Mouse (Mus musculus): ENCODE measurements around the gene Pcbp3. TPM values are rescaled to one million over a fixed set of nuclear protein-coding genes. Genes with fewer than 3 reads are reported as not detected.
"Not testable (repeated sequence)": the region's sequence is repeated elsewhere in the genome, so short reads cannot be mapped to it uniquely, and the experiment has no call there.

Gene Pcbp3
- total and polyA plus RNA-seq, 3 experiments, result 3.8 to 4.9 (median 3.8) TPM

GRCm38 (mm10) chr10:76766196-76766595 lies 195.5 kb downstream of the Pcbp3 start:
- Histone ChIP-seq H3K4me1 (ENCODE audit: control insufficient read depth, insufficient read depth, low read length) (no peaks in the 10 kb centered on the region), H3K4me3 (no peak overlapping the region), H3K79me2 (replicated peaks; ENCODE audit: control insufficient read depth, insufficient read depth, low read length) (no peaks in the 10 kb centered on the region), H3K36me3 (ENCODE audit: control insufficient read depth, insufficient read depth, low read length) (no peaks in the 10 kb centered on the region), H3K27ac (no peak overlapping the region), H3K9ac (ENCODE audit: low read depth, low read length) (no peak overlapping the region), H3K27me3 (ENCODE audit: control insufficient read depth, insufficient read depth, low read length) (no peaks in the 10 kb centered on the region)
- WGBS, result 90% methylated on average over 1 of the region's 1 CpGs
- intact Hi-C loops (cut with DNase I), result no loop called here
- TF ChIP-seq EP300 (IDR thresholded peaks at IDR 0.05; ENCODE audit: insufficient read depth, low read depth, low read length) (no peak), POLR2A (IDR thresholded peaks at IDR 0.05; ENCODE audit: insufficient read depth, low read depth, low read length) (no peak), CTCF (IDR thresholded peaks at IDR 0.05) (no peak)
- DNase-seq, result peak in 1 of 2 experiments; percentile 5

- no peak for DNase-seq
- intact Hi-C loops (cut with DNase I), result no loop called here
- no peaks in the 10 kb centered on the region for H3K27me3 ChIP-seq (ENCODE audit: control insufficient read depth, insufficient read depth, low read length)
- no peak overlapping the region for H3K4me3 ChIP-seq
- no peak overlapping the region for H3K27ac ChIP-seq
- H3K4me1 ChIP-seq (ENCODE audit: control insufficient read depth, insufficient read depth, low read length), result no peaks in the 10 kb centered on the region
- no peaks in the 10 kb centered on the region for H3K79me2 ChIP-seq (replicated peaks; ENCODE audit: control insufficient read depth, insufficient read depth, low read length)
- WGBS, result 93% methylated on average over 4 of the region's 4 CpGs
- H3K9ac ChIP-seq (ENCODE audit: low read depth, low read length), result no peak overlapping the region
- TF ChIP-seq EP300 (IDR thresholded peaks at IDR 0.05; ENCODE audit: insufficient read depth, low read depth, low read length) (no peak), POLR2A (IDR thresholded peaks at IDR 0.05; ENCODE audit: insufficient read depth, low read depth, low read length) (no peak), CTCF (IDR thresholded peaks at IDR 0.05) (no peak)
- H3K36me3 ChIP-seq (ENCODE audit: control insufficient read depth, insufficient read depth, low read length), result no peaks in the 10 kb centered on the region
Observed at GRCm38 (mm10) chr10:76764927-76765326, 196.8 kb downstream of the Pcbp3 start.

- H3K27ac ChIP-seq, result no peak overlapping the region
- H3K4me1 ChIP-seq (ENCODE audit: control insufficient read depth, insufficient read depth, low read length), result no peaks in the 10 kb centered on the region
- DNase-seq, result no peak
- TF ChIP-seq POLR2A (IDR thresholded peaks at IDR 0.05; ENCODE audit: insufficient read depth, low read depth, low read length) (no peak), EP300 (IDR thresholded peaks at IDR 0.05; ENCODE audit: insufficient read depth, low read depth, low read length) (no peak), CTCF (IDR thresholded peaks at IDR 0.05) (no peak)
- WGBS, result 88% methylated on average over 12 of the region's 12 CpGs
- H3K9ac ChIP-seq (ENCODE audit: low read depth, low read length), result no peak overlapping the region
- H3K79me2 ChIP-seq (replicated peaks; ENCODE audit: control insufficient read depth, insufficient read depth, low read length), result no peaks in the 10 kb centered on the region
- H3K36me3 ChIP-seq (ENCODE audit: control insufficient read depth, insufficient read depth, low read length), result no peaks in the 10 kb centered on the region
- intact Hi-C loops (cut with DNase I), result no loop called here
- H3K27me3 ChIP-seq (ENCODE audit: control insufficient read depth, insufficient read depth, low read length), result no peaks in the 10 kb centered on the region
- no peak overlapping the region for H3K4me3 ChIP-seq
Observed at GRCm38 (mm10) chr10:76763016-76763415, 198.7 kb downstream of the Pcbp3 start.

GRCm38 (mm10) chr10:76762411-76762810 lies 199.3 kb downstream of the Pcbp3 start:
- intact Hi-C loops (cut with DNase I), result no loop called here
- Histone ChIP-seq H3K27me3 (ENCODE audit: control insufficient read depth, insufficient read depth, low read length) (no peaks in the 10 kb centered on the region), H3K36me3 (ENCODE audit: control insufficient read depth, insufficient read depth, low read length) (no peaks in the 10 kb centered on the region), H3K4me3 (no peak overlapping the region), H3K27ac (no peak overlapping the region), H3K4me1 (ENCODE audit: control insufficient read depth, insufficient read depth, low read length) (no peaks in the 10 kb centered on the region), H3K79me2 (replicated peaks; ENCODE audit: control insufficient read depth, insufficient read depth, low read length) (no peaks in the 10 kb centered on the region), H3K9ac (ENCODE audit: low read depth, low read length) (no peak overlapping the region)
- WGBS, result 85% methylated on average over 7 of the region's 7 CpGs
- DNase-seq, result no peak
- TF ChIP-seq EP300 (IDR thresholded peaks at IDR 0.05; ENCODE audit: insufficient read depth, low read depth, low read length), result no peak
- no peak for TF ChIP-seq POLR2A (IDR thresholded peaks at IDR 0.05; ENCODE audit: insufficient read depth, low read depth, low read length)
- no peak for TF ChIP-seq CTCF (IDR thresholded peaks at IDR 0.05)

- Histone ChIP-seq H3K4me3 (no peak overlapping the region), H3K79me2 (replicated peaks; ENCODE audit: control insufficient read depth, insufficient read depth, low read length) (no peaks in the 10 kb centered on the region), H3K9ac (ENCODE audit: low read depth, low read length) (no peak overlapping the region), H3K36me3 (ENCODE audit: control insufficient read depth, insufficient read depth, low read length) (no peaks in the 10 kb centered on the region), H3K27me3 (ENCODE audit: control insufficient read depth, insufficient read depth, low read length) (no peaks in the 10 kb centered on the region), H3K27ac (no peak overlapping the region), H3K4me1 (ENCODE audit: control insufficient read depth, insufficient read depth, low read length) (no peaks in the 10 kb centered on the region)
- TF ChIP-seq EP300 (IDR thresholded peaks at IDR 0.05; ENCODE audit: insufficient read depth, low read depth, low read length), result no peak
- no peak for TF ChIP-seq CTCF (IDR thresholded peaks at IDR 0.05)
- no peak for TF ChIP-seq POLR2A (IDR thresholded peaks at IDR 0.05; ENCODE audit: insufficient read depth, low read depth, low read length)
- 84% methylated on average over 5 of the region's 5 CpGs for WGBS
- peak in 1 of 2 experiments; percentile 0 for DNase-seq
- intact Hi-C loops (cut with DNase I), result no loop called here
Observed at GRCm38 (mm10) chr10:76759878-76760277, 201.8 kb downstream of the Pcbp3 start.

GRCm38 (mm10) chr10:76753640-76754039 lies 208.0 kb downstream of the Pcbp3 start:
- WGBS, result 79% methylated on average over 3 of the region's 3 CpGs
- Histone ChIP-seq H3K27me3 (ENCODE audit: control insufficient read depth, insufficient read depth, low read length) (no peaks in the 10 kb centered on the region), H3K4me3 (no peak overlapping the region), H3K9ac (ENCODE audit: low read depth, low read length) (no peak overlapping the region), H3K36me3 (ENCODE audit: control insufficient read depth, insufficient read depth, low read length) (no peaks in the 10 kb centered on the region), H3K79me2 (replicated peaks; ENCODE audit: control insufficient read depth, insufficient read depth, low read length) (no peaks in the 10 kb centered on the region), H3K27ac (no peak overlapping the region), H3K4me1 (ENCODE audit: control insufficient read depth, insufficient read depth, low read length) (no peaks in the 10 kb centered on the region)
- intact Hi-C loops (cut with DNase I), result no loop called here
- DNase-seq, result no peak
- TF ChIP-seq CTCF (IDR thresholded peaks at IDR 0.05) (no peak), POLR2A (IDR thresholded peaks at IDR 0.05; ENCODE audit: insufficient read depth, low read depth, low read length) (no peak), EP300 (IDR thresholded peaks at IDR 0.05; ENCODE audit: insufficient read depth, low read depth, low read length) (no peak)

- H3K36me3 ChIP-seq (ENCODE audit: control insufficient read depth, insufficient read depth, low read length); H3K4me3 ChIP-seq; H3K9ac ChIP-seq (ENCODE audit: low read depth, low read length); H3K79me2 ChIP-seq (replicated peaks; ENCODE audit: control insufficient read depth, insufficient read depth, low read length); H3K27me3 ChIP-seq (ENCODE audit: control insufficient read depth, insufficient read depth, low read length); H3K27ac ChIP-seq; H3K4me1 ChIP-seq (ENCODE audit: control insufficient read depth, insufficient read depth, low read length); intact Hi-C loops (cut with DNase I): not testable (repeated sequence)
- 38% methylated on average over 11 of the region's 11 CpGs for WGBS
- peak in 1 of 2 experiments; percentile 0 for DNase-seq
Observed at GRCm38 (mm10) chr10:76744267-76744666, 217.4 kb downstream of the Pcbp3 start.

All from heart, adult 2 months (tissue).